Mouse (Mus musculus) CD4-positive, CD25-positive, alpha-beta regulatory T cell, adult 2 months (primary cell): Measurements from ENCODE around the gene Zap70.

Experiments used
- DNase-seq: peaks from one replicate; pipeline ENCODE4 v3.0.0-alpha.2; 2012; ENCODE audit warnings: low read depth, low spot score

The Zap70 gene

DNA sequence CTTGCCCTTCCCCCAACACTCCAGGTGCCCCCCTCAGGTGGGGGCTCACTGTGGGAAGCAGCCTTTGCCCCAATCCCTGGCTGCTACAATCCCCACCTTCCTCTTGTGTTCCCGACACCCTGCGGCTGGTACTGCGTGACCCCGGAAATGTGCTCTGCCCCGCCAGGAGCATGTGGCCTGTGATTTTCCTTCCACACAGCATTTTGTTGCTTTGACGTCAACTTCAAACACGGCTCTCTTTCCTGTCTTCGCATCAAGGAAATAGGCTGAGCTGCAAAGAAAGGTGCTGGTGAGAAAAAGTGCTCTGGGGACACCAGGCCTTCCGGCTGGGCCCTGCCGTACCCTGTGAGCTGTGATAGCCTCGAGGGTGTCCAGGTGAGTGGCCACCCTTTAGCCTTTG lies at the start of gene Zap70:
Gene Zap70, plus strand, starts transcription at position 231 of the 400 bp plus-strand sequence.
- DNase-seq = peak; percentile 93

DNA sequence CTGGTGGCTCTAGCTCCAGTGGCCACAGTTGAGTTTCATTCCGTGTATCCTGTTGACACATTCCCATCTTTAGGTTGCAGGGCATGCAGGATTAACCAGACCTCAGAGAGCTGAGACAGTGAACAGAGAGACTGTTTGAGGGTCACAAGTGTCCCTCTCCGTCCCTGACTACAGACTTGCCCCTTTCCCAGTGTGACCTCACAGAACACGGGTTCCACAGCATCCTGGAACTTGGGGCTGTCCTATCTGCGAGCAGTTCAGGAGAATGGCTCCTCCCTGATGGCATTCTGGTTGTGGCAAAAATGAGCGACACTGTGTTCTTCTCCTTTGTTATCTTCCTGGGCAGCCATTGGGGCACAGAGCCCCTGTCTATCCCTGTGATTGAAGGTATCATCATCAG lies 47.3 kb upstream of the Zap70 start, which contains the start of gene Actr1b:
Gene Actr1b, minus strand, starts transcription at position 112 of the 400 bp plus-strand sequence.
- DNase-seq = no peak

GRCm38 (mm10) chr1:36718786-36719185 lies 42.8 kb upstream of the Zap70 start:
- DNase-seq = no peak

GRCm38 (mm10) chr1:36723146-36724056 lies 38.2 kb upstream of the Zap70 start:
- DNase-seq = peak; percentile 75

GRCm38 (mm10) chr1:36724057-36724431 lies 37.6 kb upstream of the Zap70 start:
- DNase-seq = no peak

- peak; percentile 93 for DNase-seq
Observed at GRCm38 (mm10) chr1:36737300-36737699, 24.3 kb upstream of the Zap70 start.

- no peak for DNase-seq
Observed at GRCm38 (mm10) chr1:36739231-36739630, 22.4 kb upstream of the Zap70 start.

GRCm38 (mm10) chr1:36743046-36743445 lies 18.6 kb upstream of the Zap70 start:
- no peak for DNase-seq

DNA sequence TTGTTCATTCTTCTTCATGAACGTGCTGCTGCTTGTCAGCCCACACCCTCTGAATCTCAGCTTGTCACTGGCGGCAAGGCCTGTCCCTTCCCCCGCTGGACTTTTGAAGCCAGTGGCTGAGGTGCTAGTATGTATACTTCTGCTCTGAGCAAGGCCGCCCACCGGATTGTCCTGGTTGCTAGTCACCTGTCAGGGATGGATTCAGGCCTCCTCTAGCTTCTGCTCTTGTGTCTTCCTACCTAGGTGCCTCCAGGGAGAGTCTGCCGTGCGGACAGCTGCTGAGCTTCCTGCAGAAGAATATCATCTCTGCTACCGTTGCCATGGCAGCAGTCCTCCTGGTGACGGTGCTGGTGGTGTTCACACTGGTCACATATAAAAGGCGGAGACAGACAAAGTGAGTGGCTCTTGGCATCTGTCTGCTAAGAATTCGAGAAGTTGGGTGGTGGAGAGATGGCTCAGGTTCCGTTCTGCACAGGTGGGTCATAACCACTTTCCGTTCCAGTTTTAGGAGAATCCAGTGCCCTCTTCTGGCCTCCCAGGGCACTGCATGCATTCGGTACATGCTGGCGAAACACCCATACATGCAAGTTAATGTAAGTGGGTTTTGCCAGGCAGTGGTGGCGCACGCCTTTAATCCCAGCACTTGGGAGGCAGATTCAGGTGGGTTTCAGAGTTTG lies 17.2 kb upstream of the Zap70 start:
- DNase-seq = peak; percentile 90

DNA sequence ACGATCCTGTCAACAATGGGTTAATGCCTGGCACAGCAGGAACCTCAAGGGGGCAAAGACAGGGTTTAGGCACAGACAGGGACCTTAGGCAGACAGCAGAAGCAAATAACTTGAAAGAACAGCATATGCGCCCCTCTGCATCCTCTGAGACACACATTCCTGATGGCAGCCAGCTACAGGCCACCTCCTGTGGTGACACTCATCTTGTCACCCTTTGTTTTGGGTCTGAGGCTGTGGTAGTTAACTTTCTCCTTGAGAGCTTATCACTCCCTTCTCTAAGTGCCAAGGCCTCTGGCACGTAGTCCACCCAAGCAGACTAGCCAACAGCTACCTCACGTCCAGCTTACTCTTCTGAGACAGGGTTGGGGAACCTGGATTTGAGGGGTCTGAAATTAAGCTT lies 15.9 kb upstream of the Zap70 start:
- no peak for DNase-seq

- DNase-seq = peak; percentile 67
Observed at GRCm38 (mm10) chr1:36746452-36746851, 15.1 kb upstream of the Zap70 start.

- DNase-seq = no peak
Observed at GRCm38 (mm10) chr1:36753932-36754675, 7.5 kb upstream of the Zap70 start.

DNA sequence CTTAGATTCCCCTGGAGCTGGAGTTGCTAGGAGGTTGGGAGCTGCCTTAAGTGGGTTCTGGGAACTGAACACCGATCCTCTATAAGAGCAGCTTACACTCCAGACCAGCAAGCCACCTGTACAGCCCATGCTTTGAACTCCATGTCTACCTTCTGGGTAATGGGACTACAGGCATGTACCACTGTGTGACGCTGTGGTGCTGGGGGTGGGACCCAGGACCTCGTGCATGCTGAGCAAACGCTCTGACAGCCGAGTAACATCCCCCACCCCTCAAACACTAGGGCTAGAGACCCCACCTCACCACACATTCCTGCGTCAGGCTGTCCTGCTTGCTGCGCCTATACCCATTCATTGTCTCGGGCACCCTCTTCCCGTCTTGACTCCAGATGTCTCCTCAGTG lies 3.0 kb upstream of the Zap70 start:
- DNase-seq = no peak

DNA sequence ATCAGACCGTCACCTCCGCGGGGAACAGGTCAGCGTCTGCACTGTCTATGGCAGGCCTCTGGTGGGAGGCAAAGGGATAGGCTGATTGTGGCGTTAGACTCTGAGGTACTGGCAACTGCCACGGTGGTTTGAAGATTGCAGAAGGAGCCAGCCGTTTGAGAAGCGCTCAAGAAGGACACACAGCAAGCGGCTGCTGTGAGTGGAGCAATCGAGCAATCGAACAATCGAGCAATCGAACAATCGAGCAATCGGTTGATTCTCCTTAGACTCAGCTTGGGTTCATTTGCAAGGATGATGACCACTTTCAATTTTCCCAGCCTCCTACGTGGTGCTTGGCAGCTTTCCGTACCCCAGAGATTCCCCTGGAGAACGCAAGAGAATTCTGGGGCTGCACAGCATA lies 2.5 kb upstream of the Zap70 start:
- DNase-seq = no peak

- DNase-seq = peak; percentile 54
Observed at GRCm38 (mm10) chr1:36760401-36760800, 1.2 kb upstream of the Zap70 start.

DNA sequence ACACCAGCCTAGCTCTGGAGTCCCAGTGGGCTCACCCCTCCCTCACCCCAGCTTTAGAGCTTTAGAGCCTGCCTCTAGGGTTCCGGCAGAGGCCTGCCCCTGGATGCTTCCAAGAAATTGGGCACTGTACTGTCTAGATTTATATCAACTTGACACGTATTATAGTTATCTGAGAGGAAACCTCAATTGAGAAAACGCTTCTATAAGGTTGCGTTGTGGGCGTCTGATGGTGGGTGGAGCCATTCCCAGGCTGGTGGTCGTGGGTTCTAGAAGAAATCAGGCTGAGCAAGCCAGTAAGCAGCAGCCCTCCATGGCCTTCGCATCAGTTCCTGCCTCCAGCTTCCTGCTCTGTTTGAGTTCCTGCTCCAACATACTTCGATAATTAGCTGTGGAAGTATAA lies 537 bp upstream of the Zap70 start:
- DNase-seq = peak; percentile 55

- peak; percentile 86 for DNase-seq
Observed at GRCm38 (mm10) chr1:36766431-36767205, 5.0 kb downstream of the Zap70 start.

- peak; percentile 68 for DNase-seq
Observed at GRCm38 (mm10) chr1:36767321-36767720, 5.7 kb downstream of the Zap70 start.

- peak; percentile 57 for DNase-seq
Observed at GRCm38 (mm10) chr1:36768786-36769185, 7.2 kb downstream of the Zap70 start.

DNA sequence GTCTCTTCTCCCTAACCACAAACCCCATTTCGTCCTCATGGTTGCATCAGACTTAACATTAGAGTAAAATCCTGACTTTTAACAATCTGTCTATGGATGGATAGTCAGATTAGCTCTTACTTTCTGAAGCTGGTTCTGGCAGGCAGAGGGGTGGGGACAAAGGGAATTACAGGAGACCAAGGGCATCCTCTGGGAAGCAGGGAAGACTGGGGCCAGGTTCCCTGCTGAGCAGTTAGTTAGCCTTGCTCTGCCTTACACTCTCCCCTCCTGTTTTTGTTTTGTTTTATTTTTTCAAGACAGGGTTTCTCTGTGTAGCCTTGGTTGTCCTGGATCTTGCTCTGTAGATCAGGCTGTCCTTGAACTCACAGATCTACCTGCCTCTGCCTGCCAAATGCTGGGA lies 8.4 kb downstream of the Zap70 start:
- no peak for DNase-seq

DNA sequence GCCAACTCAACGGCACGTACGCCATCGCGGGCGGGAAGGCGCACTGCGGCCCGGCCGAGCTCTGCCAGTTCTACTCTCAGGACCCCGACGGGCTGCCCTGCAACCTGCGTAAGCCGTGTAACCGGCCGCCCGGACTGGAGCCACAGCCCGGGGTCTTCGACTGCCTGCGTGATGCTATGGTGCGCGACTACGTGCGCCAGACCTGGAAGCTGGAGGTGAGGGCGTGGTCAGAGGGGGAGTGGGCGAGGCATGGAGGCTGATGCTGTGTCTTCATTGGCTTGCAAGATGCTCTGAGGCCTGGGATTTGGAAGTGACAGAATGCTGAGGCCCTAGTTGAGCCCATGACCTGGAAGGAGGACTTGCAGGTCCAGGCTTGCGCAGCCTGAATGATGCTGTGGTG lies 9.4 kb downstream of the Zap70 start:
- DNase-seq = no peak
